Mouse (Mus musculus) forebrain, embryonic 11.5 days (tissue): ENCODE measurements around the gene Marcksl1. TPM values are rescaled to one million over a fixed set of nuclear protein-coding genes. Genes with fewer than 3 reads are reported as not detected.

ENCODE experiments used
- ATAC-seq: fragments of 200-750 bp; cut with Nextera tagmentation; replicated peaks from 2 replicates; pipeline ENCODE4 v1.8.0; 2017; ENCODE audit warnings: moderate TSS enrichment; ENCODE audit not compliant: low FRiP score
- DNase-seq: peaks from one replicate; pipeline ENCODE4 v3.0.0-alpha.2; 2017; ENCODE audit warnings: low spot score
- H3K27ac ChIP-seq: fragments of 300-500 bp; sonication (generic); 2 replicates; pipeline ENCODE4 v1.5.1; 2014; ENCODE audit warnings: low read depth, low read length
- H3K27me3 ChIP-seq: fragments of 300-500 bp; sonication (generic); 2 replicates; pipeline ENCODE4 v1.6.1; 2014; ENCODE audit warnings: mild to moderate bottlenecking, low read length, mixed read lengths; ENCODE audit not compliant: control insufficient read depth, insufficient read depth
- H3K36me3 ChIP-seq: fragments of 300-500 bp; sonication (generic); 2 replicates; pipeline ENCODE4 v1.6.1; 2014; ENCODE audit warnings: mild to moderate bottlenecking, low read length, moderate library complexity, mixed read lengths; ENCODE audit not compliant: control insufficient read depth, insufficient read depth
- H3K4me1 ChIP-seq: fragments of 300-500 bp; sonication (generic); replicated peaks from 2 replicates; pipeline ENCODE4 v1.6.1; 2014; ENCODE audit warnings: low read length, mixed read lengths; ENCODE audit not compliant: control insufficient read depth, insufficient read depth
- H3K4me2 ChIP-seq: fragments of 300-500 bp; sonication (generic); 2 replicates; pipeline ENCODE4 v1.6.1; 2014; ENCODE audit warnings: low read depth, mild to moderate bottlenecking, low read length, moderate library complexity, mixed read lengths; ENCODE audit not compliant: severe bottlenecking
- H3K4me3 ChIP-seq: fragments of 300-500 bp; sonication (generic); 2 replicates; pipeline ENCODE4 v1.5.1; 2014; ENCODE audit warnings: low read depth, low read length
- H3K9ac ChIP-seq: fragments of 300-500 bp; sonication (generic); 2 replicates; pipeline ENCODE4 v1.6.1; 2014; ENCODE audit warnings: low read length
- H3K9me3 ChIP-seq: fragments of 300-500 bp; sonication (generic); 2 replicates; pipeline ENCODE4 v1.6.1; 2016; ENCODE audit warnings: low read length, mixed read lengths; ENCODE audit not compliant: control insufficient read depth
- WGBS: fragments of 180-500 bp; shearing (Covaris S2); extraction: QIAGEN DNeasy Blood & Tissue Kit; methylation state at CpG from one replicate; pipeline ENCODE4 v1.1.7; 2014; 5-methylcytosine and 5-hydroxymethylcytosine counted together
- polyA plus RNA-seq: library from polyadenylated mRNA; unstranded; fragments of >200 nt; fragmentation: Nextera tagmentation; extraction: Ambion mirVana; gene quantifications from 2 replicates; pipeline ENCODE4 v1.2.1, GENCODE M21; 2014

Marcksl1 gene
- polyA plus RNA-seq, 1 experiment from 2014 or later, result 1,728 TPM

- DNase-seq (no peak), ATAC-seq (no peak)
- Histone ChIP-seq H3K36me3 (no peaks in the 10 kb centered on the region), H3K27me3 (no peaks in the 10 kb centered on the region; the same call in 1 of the 2 replicates), H3K4me3 (no peak overlapping the region), H3K4me2 (no peak overlapping the region), H3K4me1 (peaks cover 11% of the 10 kb centered on the region), H3K27ac (no peak overlapping the region), H3K9ac (no peak overlapping the region), H3K9me3 (no peaks in the 10 kb centered on the region)
- WGBS, result 69% methylated on average over 9 of the region's 10 CpGs
These were observed 5.7 kb upstream of the Marcksl1 start for GRCm38 (mm10) chr4:129507434-129508236.

GRCm38 (mm10) chr4:129508237-129508515 is 5.2 kb upstream of the Marcksl1 start:
- H3K9me3 ChIP-seq, result no peaks in the 10 kb centered on the region
- no peaks in the 10 kb centered on the region; the same call in 1 of the 2 replicates for H3K27me3 ChIP-seq
- H3K4me3 ChIP-seq, result no peak overlapping the region
- H3K36me3 ChIP-seq, result no peaks in the 10 kb centered on the region
- no peak overlapping the region for H3K4me2 ChIP-seq
- no peak overlapping the region for H3K9ac ChIP-seq
- H3K27ac ChIP-seq, result no peak overlapping the region
- peaks cover 14% of the 10 kb centered on the region for H3K4me1 ChIP-seq
- DNase-seq (no peak), ATAC-seq (no peak)
- 81% methylated on average over 3 of the region's 3 CpGs for WGBS

- Histone ChIP-seq H3K27ac (no peak overlapping the region), H3K27me3 (no peaks in the 10 kb centered on the region; the same call in 1 of the 2 replicates), H3K9me3 (no peaks in the 10 kb centered on the region), H3K4me2 (no peak overlapping the region), H3K4me3 (no peak overlapping the region), H3K4me1 (peaks cover 15% of the 10 kb centered on the region), H3K9ac (no peak overlapping the region), H3K36me3 (no peaks in the 10 kb centered on the region)
- 73% methylated on average over 15 of the region's 15 CpGs for WGBS
- ATAC-seq (no peak), DNase-seq (no peak)
These were observed 4.4 kb upstream of the Marcksl1 start for GRCm38 (mm10) chr4:129508834-129509600.

- Histone ChIP-seq H3K9me3 (no peaks in the 10 kb centered on the region), H3K4me1 (peaks cover 15% of the 10 kb centered on the region), H3K4me3 (no peak overlapping the region), H3K36me3 (no peaks in the 10 kb centered on the region), H3K27me3 (no peaks in the 10 kb centered on the region; the same call in 1 of the 2 replicates), H3K4me2 (no peak overlapping the region), H3K9ac (no peak overlapping the region), H3K27ac (no peak overlapping the region)
- DNase-seq (no peak), ATAC-seq (no peak)
- 71% methylated on average over 3 of the region's 3 CpGs for WGBS
These were observed 3.7 kb upstream of the Marcksl1 start for GRCm38 (mm10) chr4:129509650-129510049.

GRCm38 (mm10) chr4:129510723-129511412 is 2.5 kb upstream of the Marcksl1 start:
- H3K4me1 ChIP-seq, result peaks cover 19% of the 10 kb centered on the region
- H3K36me3 ChIP-seq, result 0 out of 2 replicates have a peak, but pooled peaks cover 3% of the 10 kb centered on the region
- no peak overlapping the region for H3K4me3 ChIP-seq
- no peaks in the 10 kb centered on the region; the same call in 1 of the 2 replicates for H3K27me3 ChIP-seq
- no peak overlapping the region for H3K9ac ChIP-seq
- H3K9me3 ChIP-seq, result no peaks in the 10 kb centered on the region
- DNase-seq (no peak), ATAC-seq (no peak)
- no peak overlapping the region; the same call in 1 of the 2 replicates for H3K27ac ChIP-seq
- WGBS, result 41% methylated on average over 6 of the region's 6 CpGs
- 0 out of 2 replicates have a peak overlapping the region, but pooled peaks have one; percentile 8 for H3K4me2 ChIP-seq

- H3K4me2 ChIP-seq, result no peak overlapping the region
- 16% methylated on average over 6 of the region's 6 CpGs for WGBS
- H3K27me3 ChIP-seq, result no peaks in the 10 kb centered on the region; the same call in 1 of the 2 replicates
- H3K9ac ChIP-seq, result peak overlapping the region; percentile 20; the same call in 1 of the 2 replicates
- H3K4me1 ChIP-seq, result peaks cover 19% of the 10 kb centered on the region
- ATAC-seq, result no peak
- H3K36me3 ChIP-seq, result 0 out of 2 replicates have a peak, but pooled peaks cover 3% of the 10 kb centered on the region
- peak; percentile 62 for DNase-seq
- H3K9me3 ChIP-seq, result no peaks in the 10 kb centered on the region
- no peak overlapping the region for H3K27ac ChIP-seq
- no peak overlapping the region for H3K4me3 ChIP-seq
These were observed 1.8 kb upstream of the Marcksl1 start for GRCm38 (mm10) chr4:129511413-129512096.

- Histone ChIP-seq H3K4me2 (peak overlapping the region; percentile 75), H3K9me3 (no peaks in the 10 kb centered on the region), H3K9ac (peak overlapping the region; percentile 100), H3K36me3 (peaks cover 6% of the 10 kb centered on the region; the same call in 1 of the 2 replicates), H3K4me1 (peaks cover 21% of the 10 kb centered on the region), H3K27me3 (no peaks in the 10 kb centered on the region; the same call in 1 of the 2 replicates), H3K4me3 (peak overlapping the region; percentile 100), H3K27ac (peak overlapping the region; percentile 96)
- DNase-seq (no peak), ATAC-seq (peak; percentile 47)
- WGBS, result 0% methylated on average over 8 of the region's 57 CpGs
These were observed 510 bp downstream of the Marcksl1 start for GRCm38 (mm10) chr4:129513891-129514290.
